Comparison of ENCODE assay signal across 8 mouse cellular contexts in genomic region chr13:54766192-54766768, GRCm38 (mm10). TPM values are rescaled to one million over a fixed set of nuclear protein-coding genes. Genes with fewer than 3 reads are reported as not detected.
DNase-seq lines count a peak whose midpoint lies in the region; ATAC-seq lines count a peak whose summit lies in the region.

Gene Sncb, minus strand, starts transcription at chr13:54766595.

- 0 out of 2 replicates have a peak, but pooled peaks cover 3% of the 10 kb centered on the region for H3K9me3 ChIP-seq in heart, embryonic 11.5 days (replicated peaks; ENCODE audit: control insufficient read depth, low read length)
- H3K9me3 ChIP-seq in limb, embryonic 10.5 days (replicated peaks), result no peaks in the 10 kb centered on the region
- H3K9me3 ChIP-seq in midbrain, embryonic 15.5 days, result no peaks in the 10 kb centered on the region

- H3K4me3 ChIP-seq in heart, embryonic 11.5 days (ENCODE audit: low read depth, low read length), result peak within 1 kb of the TSS; percentile 34
- H3K4me3 ChIP-seq in limb, embryonic 10.5 days, result peak within 1 kb of the TSS; percentile 45
- peak within 1 kb of the TSS; percentile 59 for H3K4me3 ChIP-seq in midbrain, embryonic 15.5 days

- peaks cover 6% of the 10 kb centered on the region; the same call in 1 of the 2 replicates for H3K4me1 ChIP-seq in heart, embryonic 11.5 days (ENCODE audit: control insufficient read depth, insufficient read depth, low read length)
- peaks cover 19% of the 10 kb centered on the region for H3K4me1 ChIP-seq in limb, embryonic 10.5 days
- peaks cover 26% of the 10 kb centered on the region for H3K4me1 ChIP-seq in midbrain, embryonic 15.5 days

- WGBS in heart, embryonic 11.5 days (ENCODE audit: insufficient replicate concordance), result 1% methylated on average over 35 of the region's 35 CpGs
- WGBS in limb, embryonic 10.5 days, result 3% methylated on average over 35 of the region's 35 CpGs
- WGBS in midbrain, embryonic 15.5 days, result 1% methylated on average over 35 of the region's 35 CpGs

- no peak for ATAC-seq in heart, embryonic 11.5 days (replicated peaks; ENCODE audit: insufficient number of reproducible peaks, low FRiP score, low TSS enrichment)
- peak; percentile 85 for ATAC-seq in midbrain, embryonic 15.5 days (replicated peaks)

- peak within 1 kb of the TSS; percentile 67 for H3K4me2 ChIP-seq in heart, embryonic 11.5 days
- H3K4me2 ChIP-seq in midbrain, embryonic 15.5 days, result peak within 1 kb of the TSS; percentile 57

- H3K27me3 ChIP-seq in heart, embryonic 11.5 days (ENCODE audit: control insufficient read depth, insufficient read depth, low read length), result peaks cover 62% of the 10 kb centered on the region
- H3K27me3 ChIP-seq in limb, embryonic 10.5 days (ENCODE audit: low read depth, poor library complexity, severe bottlenecking), result peaks cover 69% of the 10 kb centered on the region
- H3K27me3 ChIP-seq in midbrain, embryonic 15.5 days (replicated peaks), result peaks cover 27% of the 10 kb centered on the region
- H3K27me3 ChIP-seq in splenic B cell, adult 2 months (ENCODE audit: control insufficient read depth, insufficient read depth, low read length, poor library complexity, severe bottlenecking), result no peaks in the 10 kb centered on the region

- DNase-seq in heart, adult 9 months (ENCODE audit: low spot score in 2 of 2), result no peak
- DNase-seq in cerebellum, adult 8-10 months, result peak; percentile 92
- peak in 1 of 2 experiments; percentile 90 for DNase-seq in frontal cortex, adult 2 months (ENCODE audit: extremely low spot score in 1 of 2, low spot score in 1 of 2)
- peak; percentile 76 for DNase-seq in induced T-regulatory cell, adult 2 months (ENCODE audit: low read depth)
- DNase-seq in limb, embryonic 10.5 days (ENCODE audit: low spot score), result peak; percentile 72
- DNase-seq in splenic B cell, adult 2 months (ENCODE audit: low read depth, low spot score), result peak; percentile 75

- no peaks in the 10 kb centered on the region for H3K36me3 ChIP-seq in heart, embryonic 11.5 days (ENCODE audit: control insufficient read depth, insufficient read depth, low read length)
- H3K36me3 ChIP-seq in limb, embryonic 10.5 days, result no peaks in the 10 kb centered on the region
- no peaks in the 10 kb centered on the region for H3K36me3 ChIP-seq in midbrain, embryonic 15.5 days (replicated peaks)
- no peaks in the 10 kb centered on the region for H3K36me3 ChIP-seq in splenic B cell, adult 2 months (ENCODE audit: control insufficient read depth, insufficient read depth, low read length, poor library complexity, severe bottlenecking)

- H3K9ac ChIP-seq in heart, embryonic 11.5 days (ENCODE audit: low read depth, low read length), result no peak within 1 kb of the TSS
- H3K9ac ChIP-seq in midbrain, embryonic 15.5 days, result peak within 1 kb of the TSS; percentile 67

- no peak within 1 kb of the TSS for H3K27ac ChIP-seq in heart, embryonic 11.5 days (ENCODE audit: low read depth, low read length)
- H3K27ac ChIP-seq in limb, embryonic 10.5 days, result no peak within 1 kb of the TSS
- H3K27ac ChIP-seq in midbrain, embryonic 15.5 days, result peak within 1 kb of the TSS; percentile 72

RNA-seq across cellular contexts. Expression of gene Sncb, which starts in this region (rescaled TPM):
- 0.27 and 0.59 TPM in 2 replicates for polyA plus RNA-seq in heart, embryonic 11.5 days (2014; fragmentation: Nextera tagmentation; extraction: Ambion mirVana)
- polyA plus RNA-seq in frontal cortex, adult 2 months (2012; rRNA removed), result 560 and 602 TPM in 2 replicates
- polyA plus RNA-seq in limb, embryonic 10.5 days (2016; fragmentation: Nextera tagmentation; extraction: Ambion mirVana), result not detected in 2 replicates
- 56.0 and 56.4 TPM in 2 replicates for polyA plus RNA-seq in midbrain, embryonic 15.5 days (2015; fragmentation: Nextera tagmentation; extraction: Ambion mirVana)

Comparison
In these comparisons a context has a peak if more than half of its experiments do, and no peak if none do; other contexts are left out.
1. RNA of gene Sncb (polyA plus RNA-seq): 560 to 602 TPM in frontal cortex, adult 2 months and 56.0 to 56.4 TPM in midbrain, embryonic 15.5 days; 0.27 to 0.59 TPM in heart, embryonic 11.5 days and not detected in limb, embryonic 10.5 days; every median in the first group is over 10 times any median in the second.
2. Peak in DNase-seq and H3K4me3 ChIP-seq in limb, embryonic 10.5 days; RNA of the gene not detected or under 1 TPM.
3. DNase-seq: peak in cerebellum, adult 8-10 months (single experiment), induced T-regulatory cell, adult 2 months (single experiment) and splenic B cell, adult 2 months (single experiment); none in heart, adult 9 months (0 of 2).
4. Peak in every context shown above with its lines, with median percentiles within 50 percentile points of each other: H3K4me3 ChIP-seq.